Mouse (Mus musculus): ENCODE data around the gene Mmp20. TPM values are rescaled to one million over a fixed set of nuclear protein-coding genes. Genes with fewer than 3 reads are reported as not detected.

Gene Mmp20
- total and polyA plus RNA-seq, 3 experiments: not detected

GRCm38 (mm10) chr9:7708698-7709097 is 80.7 kb downstream of the Mmp20 start:
- DNase-seq (ENCODE audit: low spot score) (no peak), ATAC-seq (ENCODE audit: extremely low read depth, insufficient number of reproducible peaks, low FRiP score, poor library complexity, severe bottlenecking) (no peak)
- Histone ChIP-seq H3K4me3 (ENCODE audit: low read depth, low read length) (no peak overlapping the region), H3K4me1 (ENCODE audit: insufficient read depth, low read depth, low read length) (no peaks in the 10 kb centered on the region), H3K36me3 (replicated peaks) (no peaks in the 10 kb centered on the region), H3K27me3 (ENCODE audit: insufficient read depth, low read length) (peaks cover 20% of the 10 kb centered on the region), H3K9me3 (replicated peaks) (no peaks in the 10 kb centered on the region)
- TF ChIP-seq CTCF (IDR thresholded peaks at IDR 0.05; ENCODE audit: low read depth, low read length): no peak
- TF ChIP-seq GATA2 (IDR thresholded peaks at IDR 0.05; ENCODE audit: borderline replicate concordance, low read depth, low read length): no peak
- TF ChIP-seq TAL1 (conservative IDR thresholded peaks at IDR 0.05; ENCODE audit: low read depth, low read length): no peak
- TF ChIP-seq GATA1 (IDR thresholded peaks at IDR 0.05; ENCODE audit: borderline replicate concordance, low read length): no peak
- TF ChIP-seq POLR2AphosphoS5 (IDR thresholded peaks at IDR 0.05; ENCODE audit: insufficient replicate concordance, low read depth, low read length): no peak

- H3K4me1 ChIP-seq (ENCODE audit: insufficient read depth, low read depth, low read length): peaks cover 4% of the 10 kb centered on the region; the same call in 1 of the 2 replicates
- DNase-seq (ENCODE audit: low spot score): no peak
- no peak overlapping the region for H3K4me3 ChIP-seq (ENCODE audit: low read depth, low read length)
- peaks cover 20% of the 10 kb centered on the region for H3K27me3 ChIP-seq (ENCODE audit: insufficient read depth, low read length)
- no peak for TF ChIP-seq TAL1 (conservative IDR thresholded peaks at IDR 0.05; ENCODE audit: low read depth, low read length)
- TF ChIP-seq GATA2 (IDR thresholded peaks at IDR 0.05; ENCODE audit: borderline replicate concordance, low read depth, low read length): no peak
- no peak for TF ChIP-seq POLR2AphosphoS5 (IDR thresholded peaks at IDR 0.05; ENCODE audit: insufficient replicate concordance, low read depth, low read length)
- no peak for TF ChIP-seq GATA1 (IDR thresholded peaks at IDR 0.05; ENCODE audit: borderline replicate concordance, low read length)
- no peak for TF ChIP-seq CTCF (IDR thresholded peaks at IDR 0.05; ENCODE audit: low read depth, low read length)
- no peaks in the 10 kb centered on the region for H3K36me3 ChIP-seq (replicated peaks)
- no peaks in the 10 kb centered on the region for H3K9me3 ChIP-seq (replicated peaks)
- ATAC-seq (ENCODE audit: extremely low read depth, insufficient number of reproducible peaks, low FRiP score, poor library complexity, severe bottlenecking): no peak
Measured at GRCm38 (mm10) chr9:7711196-7711595, 83.2 kb downstream of the Mmp20 start.

GRCm38 (mm10) chr9:7714062-7714907 is 86.3 kb downstream of the Mmp20 start:
- H3K36me3 ChIP-seq (replicated peaks): no peaks in the 10 kb centered on the region

GRCm38 (mm10) chr9:7714908-7715175 is 86.8 kb downstream of the Mmp20 start:
- H3K36me3 ChIP-seq (replicated peaks): no peaks in the 10 kb centered on the region
- TF ChIP-seq TAL1 (conservative IDR thresholded peaks at IDR 0.05; ENCODE audit: low read depth, low read length) (no peak), GATA1 (IDR thresholded peaks at IDR 0.05; ENCODE audit: borderline replicate concordance, low read length) (no peak), CTCF (IDR thresholded peaks at IDR 0.05; ENCODE audit: low read depth, low read length) (no peak), POLR2AphosphoS5 (IDR thresholded peaks at IDR 0.05; ENCODE audit: insufficient replicate concordance, low read depth, low read length) (no peak), GATA2 (IDR thresholded peaks at IDR 0.05; ENCODE audit: borderline replicate concordance, low read depth, low read length) (no peak)
- no peak overlapping the region for H3K4me3 ChIP-seq (ENCODE audit: low read depth, low read length)
- ATAC-seq (ENCODE audit: extremely low read depth, insufficient number of reproducible peaks, low FRiP score, poor library complexity, severe bottlenecking): no peak
- no peaks in the 10 kb centered on the region for H3K9me3 ChIP-seq (replicated peaks)
- H3K27me3 ChIP-seq (ENCODE audit: insufficient read depth, low read length): peaks cover 12% of the 10 kb centered on the region
- peaks cover 12% of the 10 kb centered on the region; the same call in 1 of the 2 replicates for H3K4me1 ChIP-seq (ENCODE audit: insufficient read depth, low read depth, low read length)
- DNase-seq (ENCODE audit: low spot score): no peak

More at GRCm38 (mm10) chr9:7714062-7714907, 86.3 kb downstream of the Mmp20 start:
- TF ChIP-seq CTCF (IDR thresholded peaks at IDR 0.05; ENCODE audit: low read depth, low read length): peak; percentile 33; the same call in 1 of the 2 replicates
- no peak for TF ChIP-seq GATA1 (IDR thresholded peaks at IDR 0.05; ENCODE audit: borderline replicate concordance, low read length)
- ATAC-seq (ENCODE audit: extremely low read depth, insufficient number of reproducible peaks, low FRiP score, poor library complexity, severe bottlenecking) (peak; percentile 15; the same call in 1 of the 2 replicates), DNase-seq (ENCODE audit: low spot score) (peak; percentile 13)
- Histone ChIP-seq H3K27me3 (ENCODE audit: insufficient read depth, low read length) (peaks cover 12% of the 10 kb centered on the region), H3K9me3 (replicated peaks) (no peaks in the 10 kb centered on the region), H3K4me3 (ENCODE audit: low read depth, low read length) (no peak overlapping the region), H3K4me1 (ENCODE audit: insufficient read depth, low read depth, low read length) (peaks cover 12% of the 10 kb centered on the region; the same call in 1 of the 2 replicates)

- TF ChIP-seq TAL1 (conservative IDR thresholded peaks at IDR 0.05; ENCODE audit: low read depth, low read length): no peak
- TF ChIP-seq GATA1 (IDR thresholded peaks at IDR 0.05; ENCODE audit: borderline replicate concordance, low read length): no peak
- TF ChIP-seq CTCF (IDR thresholded peaks at IDR 0.05; ENCODE audit: low read depth, low read length): no peak
- no peak for TF ChIP-seq POLR2AphosphoS5 (IDR thresholded peaks at IDR 0.05; ENCODE audit: insufficient replicate concordance, low read depth, low read length)
- TF ChIP-seq GATA2 (IDR thresholded peaks at IDR 0.05; ENCODE audit: borderline replicate concordance, low read depth, low read length): no peak
Measured at GRCm38 (mm10) chr9:7721543-7721942, 93.5 kb downstream of the Mmp20 start.

More at GRCm38 (mm10) chr9:7721543-7721942, 93.5 kb downstream of the Mmp20 start:
- Histone ChIP-seq H3K4me3 (ENCODE audit: low read depth, low read length) (no peak overlapping the region), H3K4me1 (ENCODE audit: insufficient read depth, low read depth, low read length) (peaks cover 14% of the 10 kb centered on the region), H3K27me3 (ENCODE audit: insufficient read depth, low read length) (peaks cover 20% of the 10 kb centered on the region; the same call in 1 of the 2 replicates), H3K36me3 (replicated peaks) (no peaks in the 10 kb centered on the region), H3K9me3 (replicated peaks) (no peaks in the 10 kb centered on the region)
- DNase-seq (ENCODE audit: low spot score) (no peak), ATAC-seq (ENCODE audit: extremely low read depth, insufficient number of reproducible peaks, low FRiP score, poor library complexity, severe bottlenecking) (no peak)

Other genes starting within 250 kb of the Mmp20 start
- gene Mmp1b, start 240.2 kb upstream of the Mmp20 start, total RNA-seq (2014; fragmentation: Nextera tagmentation): not detected in 2 replicates
- not detected in 2 replicates for gene Mmp1b, start 240.2 kb upstream of the Mmp20 start, total RNA-seq (2017)
- gene Mmp1b, start 240.2 kb upstream of the Mmp20 start, polyA plus RNA-seq (2012): not detected in 2 replicates
- gene Mmp3, start 182.4 kb upstream of the Mmp20 start, total RNA-seq (2014; fragmentation: Nextera tagmentation): not detected in 2 replicates
- 0.05 and 0.06 TPM in 2 replicates for gene Mmp3, start 182.4 kb upstream of the Mmp20 start, total RNA-seq (2017)
- not detected in 2 replicates for gene Mmp3, start 182.4 kb upstream of the Mmp20 start, polyA plus RNA-seq (2012)
- not detected in 2 replicates for gene Mmp10, start 125.9 kb upstream of the Mmp20 start, total RNA-seq (2014; fragmentation: Nextera tagmentation)
- 0.05 TPM in 1 of 2 replicates, not detected in the other for gene Mmp10, start 125.9 kb upstream of the Mmp20 start, total RNA-seq (2017)
- not detected in 2 replicates for gene Mmp10, start 125.9 kb upstream of the Mmp20 start, polyA plus RNA-seq (2012)
- gene Mmp8, start 69.8 kb upstream of the Mmp20 start, total RNA-seq (2014; fragmentation: Nextera tagmentation): not detected in 2 replicates
- gene Mmp8, start 69.8 kb upstream of the Mmp20 start, total RNA-seq (2017): 0.52 and 0.71 TPM in 2 replicates
- gene Mmp8, start 69.8 kb upstream of the Mmp20 start, polyA plus RNA-seq (2012): 0.03 and 0.20 TPM in 2 replicates
- 0.68 TPM in 1 of 2 replicates, not detected in the other for gene Mmp27, start 56.8 kb upstream of the Mmp20 start, total RNA-seq (2014; fragmentation: Nextera tagmentation)
- gene Mmp27, start 56.8 kb upstream of the Mmp20 start, total RNA-seq (2017): 3.4 and 3.5 TPM in 2 replicates
- gene Mmp27, start 56.8 kb upstream of the Mmp20 start, polyA plus RNA-seq (2012): not detected in 2 replicates
- not detected in 2 replicates for gene Mmp7, start 63.9 kb downstream of the Mmp20 start, total RNA-seq (2014; fragmentation: Nextera tagmentation)
- gene Mmp7, start 63.9 kb downstream of the Mmp20 start, total RNA-seq (2017): not detected in 2 replicates
- gene Mmp7, start 63.9 kb downstream of the Mmp20 start, polyA plus RNA-seq (2012): not detected in 2 replicates
- gene Tmem123, start 135.8 kb downstream of the Mmp20 start, total RNA-seq (2014; fragmentation: Nextera tagmentation): 120 and 137 TPM in 2 replicates
- gene Tmem123, start 135.8 kb downstream of the Mmp20 start, total RNA-seq (2017): 105 and 118 TPM in 2 replicates
- 35.3 and 49.4 TPM in 2 replicates for gene Tmem123, start 135.8 kb downstream of the Mmp20 start, polyA plus RNA-seq (2012)
- gene Birc2, start 208.8 kb downstream of the Mmp20 start, total RNA-seq (2014; fragmentation: Nextera tagmentation): 64.3 and 71.4 TPM in 2 replicates
- 46.4 and 50.9 TPM in 2 replicates for gene Birc2, start 208.8 kb downstream of the Mmp20 start, total RNA-seq (2017)
- gene Birc2, start 208.8 kb downstream of the Mmp20 start, polyA plus RNA-seq (2012): 10.9 and 14.3 TPM in 2 replicates
- gene Birc3, start 245.0 kb downstream of the Mmp20 start, total RNA-seq (2014; fragmentation: Nextera tagmentation): 71.2 and 74.7 TPM in 2 replicates
- gene Birc3, start 245.0 kb downstream of the Mmp20 start, total RNA-seq (2017): 57.9 and 59.2 TPM in 2 replicates
- gene Birc3, start 245.0 kb downstream of the Mmp20 start, polyA plus RNA-seq (2012): 9.1 and 9.3 TPM in 2 replicates

Measured in G1E (cell line).